In genomic region chr6:123468651-123469050, GRCm38 (mm10) we compare ENCODE assay signal across 31 mouse cellular contexts. TPM values are rescaled to one million over a fixed set of nuclear protein-coding genes. Genes with fewer than 3 reads are reported as not detected.
"Had no signal": no experiment of that assay in that cellular context is flagged by ENCODE, and none has a peak within 500 bp of the region (broad histone marks: within the 10 kb centered on the region; RNA-seq: fewer than 3 reads in every experiment).

No protein-coding gene starts in this region.

RNA-seq across cellular contexts. Expression of gene Vmn2r20, which starts 50.7 kb away (rescaled TPM):
- total RNA-seq: gastrocnemius, adult 2 months; gastrocnemius, postnatal 10 days; gastrocnemius, postnatal 25 days; granulocyte monocyte progenitor cell, adult 5-6 weeks; heart, adult 18-20 months; heart, adult 8-10 months; heart, postnatal 10 days; heart, postnatal 25 days; heart, postnatal 4 days; layer of hippocampus, adult 2 months; layer of hippocampus, postnatal 10 days; layer of hippocampus, postnatal 25 days; left cerebral cortex, adult 2 months; left cerebral cortex, postnatal 14 days; left cerebral cortex, postnatal 36 days had no signal
- polyA plus RNA-seq: frontal cortex, adult 2 months; heart, embryonic 10.5 days; heart, embryonic 12.5 days; heart, embryonic 14.5 days; heart, embryonic 16.5 days; hindbrain, embryonic 10.5 days; hindbrain, embryonic 12.5 days; hindbrain, embryonic 14.5 days; hindbrain, embryonic 16.5 days; intestine, embryonic 15.5 days; intestine, postnatal 0 days; kidney, embryonic 14.5 days; kidney, embryonic 16.5 days; limb, embryonic 10.5 days; limb, embryonic 12.5 days; limb, embryonic 14.5 days had no signal
